Mouse (Mus musculus) adrenal gland, postnatal 36 days (tissue): ENCODE measurements around the gene Armc10. TPM values are rescaled to one million over a fixed set of nuclear protein-coding genes. Genes with fewer than 3 reads are reported as not detected.
"Not testable (repeated sequence)": the region's sequence is repeated elsewhere in the genome, so short reads cannot be mapped to it uniquely, and the experiment has no call there.

Experiments used
- DNase-seq, 2 experiments: peaks; one replicate each; pipeline ENCODE4 v3.0.0; 2021; ENCODE audit warnings: mixed read lengths in 1 of 2
- total RNA-seq, 2 experiments: library from RNA; stranded (reverse); gene quantifications; 2 replicates each; pipeline ENCODE4 v1.2.3; 2021

Armc10 gene
- total RNA-seq, 2 experiments from 2014 or later: 11.4 to 28.0 TPM

DNA sequence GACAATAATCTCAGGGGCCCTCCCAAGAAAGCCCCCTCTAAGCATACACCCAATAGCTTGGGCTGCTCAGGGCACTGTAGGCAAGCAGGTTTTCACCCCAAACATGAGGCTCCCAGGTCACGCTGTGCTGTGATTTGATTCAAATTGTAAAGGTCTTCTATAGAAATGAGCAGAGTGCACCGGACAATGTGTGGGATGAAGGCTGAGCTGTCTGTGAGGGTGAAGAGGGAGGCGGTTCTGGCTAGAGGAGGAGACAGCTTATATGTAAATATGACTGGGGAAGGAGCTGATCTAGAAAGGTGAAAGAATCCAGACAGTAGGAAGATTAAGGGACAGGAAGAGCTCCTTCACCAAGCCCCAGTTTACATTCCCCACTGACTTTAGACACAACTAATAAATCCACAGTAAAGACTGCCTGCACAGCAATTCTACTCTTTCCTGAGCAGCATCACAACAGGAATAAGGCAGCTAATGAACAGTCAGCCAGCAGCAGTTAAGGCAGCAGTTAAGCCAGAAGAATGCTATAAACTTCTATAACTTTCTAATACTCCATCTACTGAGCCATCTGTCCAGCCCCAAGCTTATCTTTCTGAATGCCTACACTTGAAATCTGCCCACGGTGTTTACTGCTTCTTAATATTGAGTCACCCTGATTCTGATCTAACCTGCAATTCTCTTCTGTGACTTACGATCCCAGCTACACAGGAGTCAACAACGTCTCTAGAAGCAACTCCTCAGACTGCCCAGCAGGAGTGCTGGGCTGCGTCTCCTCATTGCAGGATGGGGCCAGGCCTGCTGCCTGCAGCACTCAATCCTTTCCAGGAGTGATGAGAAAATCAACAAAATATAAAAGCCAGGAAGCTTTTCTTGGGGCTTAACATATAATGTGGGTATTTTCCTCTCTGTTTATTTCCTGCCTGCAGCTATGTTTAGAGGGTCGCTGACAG lies 21.9 kb downstream of the Armc10 start:
- no peak for DNase-seq

- DNase-seq: no peak
Measured at GRCm38 (mm10) chr5:21669307-21669706, 23.7 kb downstream of the Armc10 start.

- DNase-seq: no peak
Measured at GRCm38 (mm10) chr5:21672812-21673635, 27.4 kb downstream of the Armc10 start.

DNA sequence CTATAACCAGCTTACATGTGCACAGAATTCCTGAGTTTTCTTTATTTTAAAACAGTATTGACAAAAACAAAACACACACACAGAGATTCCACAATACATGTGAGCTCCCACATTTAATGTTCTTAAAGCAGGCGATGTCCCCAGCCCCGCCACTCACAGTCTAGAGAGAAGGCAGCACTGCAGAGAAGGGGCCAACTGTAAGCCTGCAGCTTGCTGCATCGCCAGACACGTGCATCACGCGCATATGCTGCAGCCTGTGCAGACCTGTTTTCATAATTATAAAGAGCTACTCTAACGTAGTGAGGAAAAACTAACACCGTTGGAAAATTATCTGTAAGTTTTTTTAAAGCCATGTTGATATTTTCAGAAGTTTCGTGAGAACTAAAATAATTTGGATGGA lies 28.1 kb downstream of the Armc10 start:
- no peak for DNase-seq

DNA sequence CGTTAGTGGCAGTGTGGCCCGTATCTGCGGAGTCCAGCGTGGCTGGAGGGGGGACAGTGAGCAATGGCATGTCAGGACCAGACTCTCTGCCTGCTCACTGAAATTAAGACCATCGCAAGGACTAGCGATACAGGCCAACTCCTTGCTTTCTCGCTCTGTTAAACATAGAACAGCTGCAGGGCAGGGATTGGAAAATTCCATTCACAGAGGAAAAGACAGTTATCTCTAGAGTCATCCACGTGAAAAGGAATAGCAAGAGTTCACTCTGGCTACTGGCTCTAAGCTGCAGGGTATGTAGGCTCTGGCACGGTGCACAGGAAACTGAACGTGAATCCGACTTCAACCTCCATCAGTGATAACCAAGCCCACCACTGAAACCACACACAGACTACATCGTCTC lies 29.4 kb downstream of the Armc10 start:
- DNase-seq: no peak

- DNase-seq: no peak
Measured at GRCm38 (mm10) chr5:21675494-21675893, 29.9 kb downstream of the Armc10 start.

DNA sequence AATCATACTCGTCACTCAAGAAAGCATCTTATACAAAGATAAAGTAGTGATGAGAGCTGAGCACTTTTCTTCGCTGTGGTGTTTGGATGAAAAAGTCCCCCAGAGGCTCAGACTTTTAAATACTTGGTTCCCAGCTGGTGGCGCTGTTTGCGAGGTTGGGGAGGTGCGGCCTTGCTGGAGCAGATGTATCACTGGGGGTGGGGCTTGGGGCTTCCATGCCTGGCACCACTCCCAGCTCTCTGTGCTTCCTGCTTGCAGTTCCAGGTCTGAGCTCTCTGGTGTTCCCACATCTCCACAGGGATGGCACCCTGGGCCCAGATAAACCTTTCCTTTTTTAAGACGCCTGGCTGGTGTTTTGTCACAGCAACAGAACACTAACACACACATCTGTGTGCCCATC lies 32.3 kb downstream of the Armc10 start:
- peak; percentile 51 to 71 for DNase-seq

- no peak for DNase-seq
Measured at GRCm38 (mm10) chr5:21678363-21678762, 32.8 kb downstream of the Armc10 start.

DNA sequence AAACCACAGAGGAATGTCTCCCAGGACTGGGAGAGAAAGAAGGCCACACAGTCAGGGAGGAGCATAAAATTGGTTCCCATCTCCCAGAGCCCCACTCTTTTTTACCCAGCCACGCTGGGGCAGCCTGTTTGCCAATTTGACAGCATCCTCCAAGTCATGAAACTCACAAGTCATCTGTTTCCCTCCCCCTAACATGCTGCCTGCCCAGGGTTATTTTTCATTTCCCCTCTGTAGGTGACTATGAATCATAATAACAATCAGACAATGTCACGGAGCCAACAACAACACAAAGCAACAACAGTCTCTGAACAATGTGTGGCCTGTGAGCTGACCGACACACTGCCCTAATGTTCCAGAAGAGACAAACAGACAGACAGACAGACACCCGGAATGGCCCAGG lies 34.4 kb downstream of the Armc10 start:
- no peak for DNase-seq

DNA sequence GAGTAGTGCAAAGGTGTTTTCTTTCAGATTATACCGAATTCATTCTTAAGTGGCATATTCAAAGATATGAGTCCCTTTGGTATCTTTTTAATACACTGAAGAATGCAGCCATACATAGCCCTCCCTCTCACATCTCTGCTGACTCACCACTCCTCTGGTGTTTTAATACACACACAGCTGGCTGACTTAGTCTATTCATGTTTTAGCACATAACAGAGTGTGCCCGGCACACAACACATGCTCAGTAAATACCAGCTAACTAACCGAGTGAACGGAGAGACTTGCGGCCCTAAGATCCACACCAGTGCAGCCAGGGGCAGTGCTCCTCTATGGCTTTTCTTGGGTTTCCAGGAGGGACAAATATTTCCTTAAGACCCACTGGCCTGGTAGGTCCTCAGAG lies 35.3 kb downstream of the Armc10 start:
- no peak for DNase-seq

GRCm38 (mm10) chr5:21683811-21684210 lies 38.2 kb downstream of the Armc10 start:
- no peak for DNase-seq

GRCm38 (mm10) chr5:21685001-21685400 lies 39.4 kb downstream of the Armc10 start:
- DNase-seq: no peak

GRCm38 (mm10) chr5:21687042-21687441 lies 41.4 kb downstream of the Armc10 start:
- no peak for DNase-seq

- no peak for DNase-seq
Measured at GRCm38 (mm10) chr5:21692230-21692629, 46.6 kb downstream of the Armc10 start.

- no peak for DNase-seq
Measured at GRCm38 (mm10) chr5:21693372-21693870, 47.8 kb downstream of the Armc10 start.

GRCm38 (mm10) chr5:21694854-21695490 lies 49.4 kb downstream of the Armc10 start:
- no peak for DNase-seq

GRCm38 (mm10) chr5:21699555-21699954 lies 53.9 kb downstream of the Armc10 start:
- not testable (repeated sequence) for DNase-seq

DNA sequence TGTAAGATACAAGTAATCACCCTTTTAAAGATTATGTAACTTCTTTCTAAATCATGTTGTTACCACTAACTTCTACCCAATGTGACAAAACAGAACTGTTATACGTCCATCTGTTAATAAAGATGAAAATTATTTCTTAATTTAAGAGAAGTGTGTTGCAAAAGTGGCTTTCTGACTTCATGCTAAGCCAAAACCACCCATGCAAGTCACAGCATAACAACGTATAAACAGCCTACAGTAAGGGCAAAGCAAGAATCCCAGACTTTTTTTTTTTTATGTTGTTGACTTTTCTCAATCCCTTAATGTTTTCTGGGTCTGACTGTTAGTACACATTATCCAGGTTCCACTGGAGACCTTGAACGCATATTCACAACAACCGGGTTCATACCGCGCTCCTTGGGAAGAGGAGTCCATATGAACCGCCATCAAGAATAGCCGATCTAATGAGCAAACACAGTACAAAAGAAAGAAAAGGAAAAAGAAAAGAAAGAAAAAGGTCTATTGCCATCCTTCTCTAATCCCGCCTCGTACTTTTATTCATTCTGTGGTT lies 54.7 kb downstream of the Armc10 start:
- no peak for DNase-seq

GRCm38 (mm10) chr5:21700934-21701333 lies 55.3 kb downstream of the Armc10 start:
- no peak for DNase-seq

- DNase-seq: peak; percentile 99
Measured at GRCm38 (mm10) chr5:21701351-21702008, 55.9 kb downstream of the Armc10 start, which contains the start of gene Napepld. Napepld (minus strand) TSS chr5:21701396.

DNA sequence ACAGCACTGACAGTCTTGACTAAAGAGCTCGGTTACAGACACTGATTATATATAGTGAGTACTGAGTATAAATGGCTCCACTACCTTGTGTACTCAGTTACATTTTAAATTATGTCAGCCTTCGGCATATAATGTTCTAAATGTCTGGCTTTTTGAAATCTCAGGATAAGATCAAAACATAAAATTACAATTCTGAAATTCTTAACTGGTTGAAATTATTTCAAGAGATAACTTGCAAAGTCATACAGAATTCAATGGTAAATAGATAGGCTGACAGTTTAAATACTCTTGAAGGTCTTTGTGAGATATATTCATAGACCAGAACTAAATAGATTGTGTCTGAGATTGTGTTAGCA lies 56.4 kb downstream of the Armc10 start:
- DNase-seq: no peak
